Mouse (Mus musculus) olfactory bulb, adult 2 months (tissue): ENCODE measurements around the gene Zfp91. TPM values are rescaled to one million over a fixed set of nuclear protein-coding genes. Genes with fewer than 3 reads are reported as not detected.

Experiments
- H3K27ac ChIP-seq: fragments of 200-500 bp; 2 replicates; pipeline ENCODE4 v1.5.1; 2012; ENCODE audit warnings: low read depth, low read length; ENCODE audit not compliant: insufficient read depth
- H3K4me1 ChIP-seq: fragments of 200-500 bp; 2 replicates; pipeline ENCODE4 v1.6.1; 2012; ENCODE audit warnings: low read length; ENCODE audit not compliant: control insufficient read depth, insufficient read depth
- H3K4me3 ChIP-seq: fragments of 200-500 bp; 2 replicates; pipeline ENCODE4 v1.5.1; 2012; ENCODE audit warnings: mild to moderate bottlenecking, low read depth, low read length, moderate library complexity; ENCODE audit not compliant: insufficient read depth
- CTCF ChIP-seq: fragments of 200-500 bp; IDR thresholded peaks from 2 replicates; pipeline ENCODE4 v1.5.1; 2012; ENCODE audit warnings: low read depth, mild to moderate bottlenecking, low read length, moderate library complexity; ENCODE audit not compliant: insufficient read depth
- POLR2A ChIP-seq: fragments of 200-500 bp; IDR thresholded peaks from 2 replicates; pipeline ENCODE4 v1.6.1; 2012; ENCODE audit warnings: mild to moderate bottlenecking, low read depth, low read length, moderate library complexity; ENCODE audit not compliant: insufficient read depth
- WGBS: fragments of 180-500 bp; shearing (Covaris S2); methylation state at CpG from one replicate; pipeline ENCODE4 v1.1.7; 2018; 5-methylcytosine and 5-hydroxymethylcytosine counted together
- polyA plus RNA-seq: library from polyadenylated mRNA; stranded (reverse); fragments of >200 nt; gene quantifications from 2 replicates; pipeline ENCODE4 v1.2.4, GENCODE M21; 2012; ENCODE audit warnings: low replicate concordance; ENCODE audit not compliant: missing spikeins, insufficient read depth, insufficient read length

The Zfp91 gene
- polyA plus RNA-seq, 1 experiment, result 94.6 TPM

DNA sequence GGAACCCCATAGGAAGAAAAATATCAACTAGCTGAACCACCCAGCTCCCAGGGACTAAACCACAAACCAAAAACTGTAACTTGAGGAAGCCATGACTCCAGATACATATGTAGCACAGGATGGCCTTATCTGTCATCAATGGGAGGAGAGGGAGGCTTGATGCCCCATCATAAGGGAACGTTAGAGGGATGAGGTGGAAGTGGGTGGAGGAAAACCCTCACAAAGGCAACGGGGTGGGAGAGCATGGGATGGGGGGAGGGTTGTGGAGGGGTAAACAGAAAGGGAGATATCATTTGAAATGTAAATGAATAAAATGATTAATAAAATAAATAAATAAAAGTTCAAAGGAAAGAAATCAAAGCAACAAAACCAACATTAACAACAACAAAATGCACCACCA, 75.5 kb downstream of the Zfp91 start:
- Histone ChIP-seq H3K4me1 (no peaks in the 10 kb centered on the region), H3K27ac (no peak overlapping the region), H3K4me3 (no peak overlapping the region)
- WGBS, result 56% methylated on average over 2 of the region's 2 CpGs
- no peak for TF ChIP-seq CTCF
- TF ChIP-seq POLR2A, result no peak

DNA sequence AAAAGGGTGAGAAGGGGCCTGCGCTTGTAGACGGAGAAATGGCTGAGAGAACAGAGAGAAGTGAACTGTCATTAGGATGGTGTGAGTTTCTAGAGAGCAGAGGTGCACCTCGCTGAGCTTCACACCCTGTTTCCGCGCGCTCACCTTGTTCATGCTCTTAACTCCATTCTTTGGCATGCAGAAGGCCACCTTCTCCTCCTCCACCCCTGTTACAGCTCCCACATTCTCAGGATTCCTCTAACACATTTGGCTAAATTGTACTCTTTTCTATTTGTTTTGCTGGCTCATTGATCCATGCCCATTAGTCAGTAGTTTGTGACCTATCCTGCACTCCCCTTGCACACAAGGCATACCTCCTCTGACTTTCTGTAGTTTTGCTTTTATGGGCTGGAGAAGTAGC, 76.7 kb downstream of the Zfp91 start:
- TF ChIP-seq CTCF (no peak), POLR2A (no peak)
- no peaks in the 10 kb centered on the region for H3K4me1 ChIP-seq
- 84% methylated on average over 6 of the region's 6 CpGs for WGBS
- no peak overlapping the region for H3K27ac ChIP-seq
- no peak overlapping the region for H3K4me3 ChIP-seq

Other genes with a start within 250 kb of the Zfp91 start
- gene Gm4952, start 196.2 kb downstream of the Zfp91 start, polyA plus RNA-seq, result not detected in 2 replicates
- not detected in 2 replicates for gene Glyat, start 162.8 kb downstream of the Zfp91 start, polyA plus RNA-seq
- gene Olfr1442, start 125.7 kb downstream of the Zfp91 start, polyA plus RNA-seq, result not detected in 2 replicates
- not detected in 2 replicates for gene Olfr1443, start 118.0 kb downstream of the Zfp91 start, polyA plus RNA-seq
- not detected in 2 replicates for gene Keg1, start 100.3 kb downstream of the Zfp91 start, polyA plus RNA-seq
- not detected in 2 replicates for gene Cntf, start 30.5 kb downstream of the Zfp91 start, polyA plus RNA-seq
- gene Lpxn, start 67 bp upstream of the Zfp91 start, polyA plus RNA-seq, result not detected in 2 replicates
- not detected in 2 replicates for gene Gm5244, start 50.6 kb upstream of the Zfp91 start, polyA plus RNA-seq
- gene Olfr1444, start 61.2 kb upstream of the Zfp91 start, polyA plus RNA-seq, result not detected in 2 replicates
- gene Olfr1445, start 87.7 kb upstream of the Zfp91 start, polyA plus RNA-seq, result not detected in 2 replicates
- not detected in 2 replicates for gene Olfr1446, start 97.4 kb upstream of the Zfp91 start, polyA plus RNA-seq
- gene Olfr1447, start 107.6 kb upstream of the Zfp91 start, polyA plus RNA-seq, result not detected in 2 replicates
- not detected in 2 replicates for gene Olfr1448, start 128.3 kb upstream of the Zfp91 start, polyA plus RNA-seq
- gene Olfr1449, start 134.7 kb upstream of the Zfp91 start, polyA plus RNA-seq, result not detected in 2 replicates
- gene Olfr1450, start 154.1 kb upstream of the Zfp91 start, polyA plus RNA-seq, result not detected in 2 replicates
- gene Olfr1451, start 198.9 kb upstream of the Zfp91 start, polyA plus RNA-seq, result not detected in 2 replicates
- not detected in 2 replicates for gene Olfr1453, start 232.2 kb upstream of the Zfp91 start, polyA plus RNA-seq